Mouse (Mus musculus) common myeloid progenitor, adult 5-6 weeks (primary cell): Measurements from ENCODE around the gene Dpy30. TPM values are rescaled to one million over a fixed set of nuclear protein-coding genes. Genes with fewer than 3 reads are reported as not detected.

Experiments used
- ATAC-seq: replicated peaks from 2 replicates; pipeline ENCODE4 v1.8.0; 2016; ENCODE audit warnings: low read depth, mild to moderate bottlenecking, moderate TSS enrichment, inconsistent platforms; ENCODE audit not compliant: poor library complexity, severe bottlenecking
- total RNA-seq: library from RNA; stranded (forward); fragments of 200-1000, 187-1606 nt; gene quantifications from 2 replicates; pipeline ENCODE4 v1.2.3, GENCODE M21; 2017

The Dpy30 gene
- total RNA-seq, 1 experiment from 2014 or later, result 107 TPM

DNA sequence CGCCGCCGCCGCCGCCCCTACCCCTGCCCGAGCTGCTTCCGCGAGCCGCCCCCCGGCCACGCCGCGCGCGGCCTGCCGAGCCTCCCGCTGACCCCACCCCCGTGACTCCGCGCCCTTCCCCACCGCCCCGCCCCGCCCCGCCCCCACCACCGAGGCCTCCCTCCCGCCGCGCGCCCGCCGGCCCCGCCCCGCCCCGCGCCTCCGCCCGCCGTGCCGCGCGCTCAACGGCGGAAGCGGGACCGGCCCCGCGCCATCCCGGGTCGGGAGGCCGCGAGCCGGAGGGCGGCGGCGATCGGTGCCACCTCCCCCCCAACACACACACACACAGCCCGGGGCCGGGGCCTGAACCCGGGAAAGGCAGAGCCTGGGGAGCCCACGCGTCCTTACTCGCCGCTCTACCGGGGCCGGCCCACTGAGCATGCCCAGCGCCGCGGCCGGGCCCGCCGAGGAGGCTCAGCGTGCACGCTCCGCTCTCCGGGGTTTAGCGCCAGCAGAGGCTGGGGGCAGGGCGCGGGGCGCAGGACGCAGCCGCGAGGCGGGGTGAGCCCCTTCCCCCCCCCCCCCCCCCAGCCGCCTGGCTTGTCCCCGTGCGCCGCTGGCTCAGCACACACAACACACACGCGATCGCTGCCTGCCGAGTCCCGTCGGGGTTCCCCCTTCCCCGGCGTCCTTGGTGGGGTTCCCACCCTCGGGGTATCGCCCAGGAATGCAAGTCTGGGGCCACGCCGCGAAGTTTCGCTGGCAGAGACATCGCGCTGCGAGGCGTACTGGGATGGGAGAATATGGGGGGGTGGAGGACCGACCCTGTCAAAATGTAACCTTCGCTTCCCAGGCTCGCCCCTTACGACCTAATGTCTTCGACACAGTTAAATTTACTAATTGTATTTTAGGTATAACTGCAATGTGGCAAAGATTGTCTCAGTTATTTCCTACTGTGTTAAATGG lies 28.4 kb downstream of the Dpy30 start, which contains the start of gene Memo1:
TSS of gene Memo1 (minus strand) at position 496 of the 945 bp plus-strand sequence.
- ATAC-seq, result peak; percentile 55

DNA sequence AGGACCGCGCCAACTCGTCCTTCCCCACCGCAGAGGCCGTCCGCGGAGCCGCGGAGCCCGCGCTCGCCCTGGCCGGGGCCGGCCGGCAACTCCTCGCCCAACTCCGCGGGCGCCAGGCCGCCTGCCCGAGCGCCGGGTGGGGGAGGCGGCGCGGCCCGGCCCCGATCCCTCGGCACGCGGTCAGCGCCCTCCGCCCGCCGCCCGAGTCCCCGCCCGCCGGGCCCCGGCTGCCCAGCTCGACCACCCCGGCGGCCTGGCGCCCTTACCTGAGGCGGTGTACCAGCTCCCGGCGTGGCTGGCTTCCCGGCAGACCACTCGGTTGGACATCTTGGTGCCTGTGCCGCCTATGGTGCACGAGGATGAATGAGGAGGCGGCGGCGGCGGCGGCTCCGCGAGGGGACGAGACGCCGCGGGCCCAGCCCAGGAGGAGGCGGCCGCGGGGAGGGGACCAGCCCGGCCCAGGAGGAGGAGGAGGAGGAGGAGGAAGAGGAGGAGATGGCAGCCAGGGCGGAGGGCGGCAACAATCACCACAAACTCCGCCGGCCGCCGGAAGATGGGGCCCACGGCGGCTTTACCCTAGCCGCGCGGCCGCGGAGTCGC lies 29.2 kb downstream of the Dpy30 start:
- ATAC-seq, result peak; percentile 77

GRCm38 (mm10) chr17:74293687-74294425 lies 29.9 kb downstream of the Dpy30 start:
- ATAC-seq, result 0 out of 2 replicates have a peak, but pooled peaks have one; percentile 3

DNA sequence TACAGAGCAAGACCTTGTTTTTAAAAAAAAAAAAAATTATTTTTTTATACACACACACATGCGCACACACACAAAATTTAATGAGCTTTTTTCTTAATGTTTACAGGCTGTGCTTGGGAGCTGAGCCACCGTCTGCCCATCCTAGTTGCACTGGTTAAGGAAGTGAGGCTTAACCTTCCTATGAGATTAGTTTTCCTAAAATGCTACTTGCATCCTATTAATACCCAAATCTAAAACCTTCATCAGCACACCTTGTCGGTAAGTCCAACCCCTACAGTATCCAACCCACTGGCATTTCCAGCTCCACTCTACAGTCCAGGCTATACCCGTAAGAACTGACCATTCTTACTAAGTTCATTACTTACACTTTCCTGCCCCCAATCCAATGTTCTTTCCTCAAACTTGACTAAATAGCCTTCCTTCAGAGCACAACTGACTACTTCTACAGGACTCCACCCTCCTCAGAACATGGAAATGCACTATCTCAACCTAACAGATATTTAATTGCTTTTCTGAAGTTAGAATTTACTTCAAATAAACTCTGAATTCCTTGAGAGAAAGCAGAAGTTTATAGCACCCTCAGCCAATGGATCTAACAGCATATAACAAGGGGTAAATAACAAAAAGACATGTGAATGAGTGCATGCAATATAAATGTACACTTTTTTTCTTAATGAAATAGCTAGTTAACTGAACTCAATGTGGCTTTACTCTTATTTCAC lies 31.9 kb downstream of the Dpy30 start:
- no peak for ATAC-seq

DNA sequence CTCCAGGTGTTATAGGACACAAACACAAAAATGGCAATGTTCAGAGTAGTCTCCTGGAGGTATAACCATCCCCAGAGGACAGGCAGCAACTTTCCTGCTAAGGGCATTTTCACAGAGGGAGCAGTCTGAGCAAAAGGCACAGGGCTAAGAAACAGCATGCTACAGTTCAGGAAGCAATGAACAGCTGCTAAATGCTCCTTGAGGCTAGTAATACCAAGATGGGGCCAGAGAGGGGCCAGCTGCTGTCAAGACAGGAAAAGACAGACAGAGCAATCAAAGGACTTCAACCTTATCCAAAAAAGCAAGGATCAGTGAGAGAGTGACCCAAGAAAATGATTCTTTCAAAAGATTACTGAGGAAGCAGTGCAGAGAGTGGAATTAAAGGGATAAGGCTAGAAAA lies 32.9 kb downstream of the Dpy30 start:
- ATAC-seq, result no peak

DNA sequence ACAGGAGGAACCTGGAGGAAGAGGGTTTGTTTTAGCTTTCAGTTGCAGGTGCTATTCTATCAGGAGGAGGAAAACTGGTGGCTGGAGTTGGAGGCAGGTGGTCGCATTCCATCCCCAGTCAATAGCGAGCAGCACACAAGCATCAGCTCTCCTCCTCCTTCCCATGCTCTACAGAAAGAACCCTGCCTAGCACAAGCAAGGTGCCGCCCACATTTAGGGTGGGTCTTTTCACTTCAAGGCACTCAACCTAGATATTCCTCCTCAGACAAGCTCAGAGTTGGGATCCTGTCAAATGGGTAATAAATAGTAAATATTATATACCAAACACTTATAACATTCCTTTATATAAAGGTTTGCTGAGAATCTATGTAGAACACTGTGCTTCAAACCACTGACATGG lies 33.5 kb downstream of the Dpy30 start:
- no peak for ATAC-seq

GRCm38 (mm10) chr17:74288626-74289025 lies 35.1 kb downstream of the Dpy30 start:
- ATAC-seq, result no peak

DNA sequence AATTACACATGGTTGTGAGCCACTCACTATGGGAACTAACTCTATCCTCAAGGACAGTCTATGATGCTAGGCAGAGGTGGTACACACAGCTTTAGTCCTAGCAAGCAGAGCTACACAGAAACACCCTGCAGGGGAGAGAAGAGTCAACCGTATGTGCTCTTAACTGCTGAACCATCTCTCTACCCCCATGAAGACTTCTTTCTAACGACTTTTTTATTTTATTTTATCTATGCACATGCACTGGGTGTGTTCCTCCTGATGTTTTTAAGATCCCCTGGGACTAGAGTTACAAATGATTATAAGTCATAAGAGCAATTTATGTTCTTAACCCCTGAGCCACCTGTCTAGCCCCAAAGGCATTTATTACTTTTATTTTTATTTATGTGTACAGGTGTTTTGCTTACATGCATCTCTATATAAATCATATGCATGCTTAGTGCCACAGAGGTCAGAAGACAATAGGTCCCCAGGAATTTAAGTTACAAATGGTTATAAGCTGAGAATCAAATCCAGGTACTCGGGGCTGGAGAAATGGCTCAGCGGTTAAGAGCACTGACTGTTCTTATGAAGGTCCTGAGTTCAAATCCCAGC lies 37.5 kb downstream of the Dpy30 start:
- ATAC-seq, result 0 out of 2 replicates have a peak, but pooled peaks have one; percentile 17

GRCm38 (mm10) chr17:74285730-74286129 lies 38.0 kb downstream of the Dpy30 start:
- ATAC-seq, result no peak

DNA sequence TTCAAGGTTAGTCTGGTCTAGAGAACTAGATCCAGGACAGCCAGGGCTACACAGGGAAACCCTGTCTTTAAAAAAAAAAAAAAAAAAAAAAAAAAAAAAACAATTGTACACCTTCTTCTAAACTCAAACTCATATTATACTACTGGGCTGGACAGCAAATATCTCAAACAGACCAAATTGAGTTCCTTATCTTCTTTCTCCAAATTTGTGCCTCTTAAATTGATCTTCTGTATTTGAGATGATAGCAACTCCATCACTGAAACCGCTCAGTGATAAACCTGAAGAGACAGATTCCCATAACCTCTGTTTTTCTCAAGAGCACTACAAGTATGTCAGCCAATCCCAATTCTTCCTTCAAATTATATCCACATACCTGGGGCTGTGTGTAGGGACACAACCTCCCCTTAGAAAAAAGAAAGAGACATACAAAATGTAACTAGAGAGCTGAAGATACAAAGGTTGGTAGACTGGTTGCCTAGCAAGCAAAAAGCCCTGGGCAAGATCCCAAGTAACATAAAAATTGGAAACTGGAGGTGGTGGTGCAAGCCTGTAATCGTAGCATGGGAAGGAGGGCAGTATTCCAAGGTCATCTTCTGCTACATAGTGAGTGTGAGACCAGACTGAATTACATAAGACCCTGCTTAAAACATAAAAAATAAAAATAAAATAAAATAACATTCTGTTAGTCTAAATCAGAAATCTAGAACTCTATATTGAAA lies 39.2 kb downstream of the Dpy30 start:
- no peak for ATAC-seq

DNA sequence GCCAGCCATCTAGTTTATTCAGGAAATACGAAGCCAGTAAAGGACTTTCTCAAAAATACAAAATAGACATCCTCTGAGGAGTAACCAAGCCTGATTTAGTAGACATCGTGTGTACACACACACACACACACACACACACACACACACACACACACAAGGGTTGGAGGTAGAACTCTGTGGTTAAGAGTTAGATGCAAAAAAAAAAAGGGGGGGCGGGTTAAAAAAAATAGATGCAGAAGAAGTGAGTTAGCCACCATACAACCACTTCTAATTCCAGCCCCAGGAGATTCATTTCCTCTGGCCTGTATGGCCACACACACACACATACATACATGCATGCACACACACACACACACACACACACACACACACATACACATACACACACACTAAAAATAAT lies 41.7 kb downstream of the Dpy30 start:
- ATAC-seq, result no peak

DNA sequence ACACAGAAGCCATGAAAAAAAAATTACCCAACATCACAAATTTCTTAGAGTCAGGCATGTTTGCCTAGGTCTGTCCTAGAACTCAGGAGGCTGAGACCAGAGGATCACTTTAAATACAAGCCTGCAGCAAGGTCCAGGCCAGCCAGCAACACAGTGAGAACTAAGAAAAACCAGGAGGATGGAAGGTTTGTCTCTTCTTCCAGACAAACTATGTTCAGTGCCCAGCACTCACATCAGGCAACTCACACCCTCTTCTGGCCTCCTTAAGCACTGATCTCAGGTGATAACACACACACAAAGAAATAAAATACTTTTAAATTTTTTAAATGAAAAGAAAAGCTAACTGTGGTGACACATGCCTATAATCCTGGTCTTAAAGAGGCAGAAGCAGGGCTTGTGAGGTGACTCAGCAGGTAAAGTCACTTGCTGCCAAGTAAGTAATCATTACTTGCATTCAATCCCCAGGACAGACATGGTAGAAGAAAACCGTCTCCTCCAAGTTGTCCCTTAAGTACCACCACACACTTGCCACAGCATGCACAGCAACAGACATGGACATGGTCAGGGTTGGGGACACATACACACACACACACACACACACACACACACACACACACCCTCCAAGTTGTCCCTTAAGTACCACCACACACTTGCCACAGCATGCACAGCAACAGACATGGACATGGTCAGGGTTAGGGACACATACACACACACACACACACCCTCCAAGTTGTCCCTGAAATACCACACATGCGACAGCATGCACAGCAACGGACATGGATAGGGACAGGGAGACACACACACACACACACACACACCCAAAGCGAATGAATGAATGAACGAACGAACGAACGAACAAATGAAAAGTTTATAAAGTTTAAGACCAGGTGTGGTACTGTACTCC lies 44.5 kb downstream of the Dpy30 start:
- ATAC-seq, result no peak

- ATAC-seq, result no peak
Observed at GRCm38 (mm10) chr17:74274471-74274870, 49.3 kb downstream of the Dpy30 start.

DNA sequence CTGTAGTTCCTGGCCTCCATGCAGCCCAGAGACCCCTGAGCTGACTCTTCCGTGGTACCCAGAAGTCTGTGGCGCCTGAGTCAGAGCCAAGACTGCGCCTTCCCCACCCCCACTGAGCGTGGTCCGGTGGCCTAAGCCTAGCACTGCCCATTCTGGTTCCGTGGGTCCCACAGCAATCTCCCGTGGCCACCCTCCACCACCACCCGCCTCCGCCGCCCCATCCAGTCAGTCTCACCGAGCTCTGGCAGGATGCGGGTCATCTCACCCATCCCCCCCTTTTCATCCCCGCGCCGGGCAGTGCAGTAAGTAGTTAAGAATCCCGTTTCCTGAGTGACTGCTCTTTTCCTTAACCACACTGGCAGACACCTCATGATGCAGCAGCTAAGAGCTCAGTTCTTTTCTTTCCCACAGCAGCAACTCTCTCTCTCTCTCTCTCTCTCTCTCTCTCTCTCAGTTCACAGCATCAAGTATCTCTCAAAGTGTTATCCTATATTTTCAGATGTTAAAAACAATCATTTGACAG lies 51.0 kb downstream of the Dpy30 start:
- peak; percentile 21; the same call in 1 of the 2 replicates for ATAC-seq

GRCm38 (mm10) chr17:74271541-74272268 lies 52.0 kb downstream of the Dpy30 start:
- peak; percentile 26; the same call in 1 of the 2 replicates for ATAC-seq

DNA sequence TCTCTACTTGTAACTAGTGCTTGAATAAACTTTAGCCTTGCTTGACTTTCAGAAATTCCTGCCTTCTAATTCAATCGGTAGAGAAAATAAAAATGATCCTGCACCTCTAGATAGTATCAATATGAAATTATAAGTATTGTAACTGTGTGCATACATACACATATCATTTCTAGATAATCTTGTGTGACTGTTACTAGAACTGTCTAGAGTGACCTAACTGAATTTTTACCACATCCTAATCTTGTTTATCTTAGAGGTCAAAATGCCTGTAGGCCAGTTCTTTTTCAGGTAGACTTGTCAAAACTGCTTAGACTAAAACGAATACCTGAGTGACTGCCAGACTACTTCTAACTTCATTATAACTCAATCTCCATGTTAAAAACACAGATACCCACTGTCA lies 53.5 kb downstream of the Dpy30 start:
- no peak for ATAC-seq
